In genomic region chr4:49596846-49597182, GRCm38 (mm10) we compare ENCODE assay signal across 8 mouse cellular contexts. TPM values are rescaled to one million over a fixed set of nuclear protein-coding genes. Genes with fewer than 3 reads are reported as not detected.
DNase-seq lines count a peak whose midpoint lies in the region; ATAC-seq and TF ChIP-seq lines count a peak whose summit lies in the region.

No protein-coding gene starts in this region.

- peak overlapping the region; percentile 73 for H3K9ac ChIP-seq in kidney, embryonic 14.5 days (ENCODE audit: low read depth, low read length)
- H3K9ac ChIP-seq in MEL (ENCODE audit: control insufficient read depth, low read depth, low read length, poor library complexity, severe bottlenecking), result peak overlapping the region; percentile 58
- H3K9ac ChIP-seq in embryonic facial prominence, embryonic 13.5 days, result peak overlapping the region; percentile 85
- peak overlapping the region; percentile 84 for H3K9ac ChIP-seq in intestine, postnatal 0 days (ENCODE audit: low read depth, low read length)
- H3K9ac ChIP-seq in neural tube, embryonic 14.5 days (replicated peaks; ENCODE audit: low read depth, low read length), result peak overlapping the region; percentile 90

- H3K27ac ChIP-seq in kidney, embryonic 14.5 days (ENCODE audit: low read depth, low read length), result no peak overlapping the region
- H3K27ac ChIP-seq in MEL (ENCODE audit: control insufficient read depth, low read depth, low read length), result no peak overlapping the region
- peak overlapping the region; percentile 90; the same call in 1 of the 2 replicates for H3K27ac ChIP-seq in embryonic facial prominence, embryonic 13.5 days
- peak overlapping the region; percentile 90 for H3K27ac ChIP-seq in intestine, postnatal 0 days (ENCODE audit: low read depth, low read length)
- peak overlapping the region; percentile 95 for H3K27ac ChIP-seq in neural tube, embryonic 14.5 days (ENCODE audit: low read depth, low read length)

- H3K9me3 ChIP-seq in kidney, embryonic 14.5 days (ENCODE audit: control insufficient read depth, low read length), result no peaks in the 10 kb centered on the region
- no peaks in the 10 kb centered on the region for H3K9me3 ChIP-seq in MEL (replicated peaks; ENCODE audit: insufficient read depth, low read length)
- no peaks in the 10 kb centered on the region for H3K9me3 ChIP-seq in embryonic facial prominence, embryonic 13.5 days
- no peaks in the 10 kb centered on the region for H3K9me3 ChIP-seq in intestine, postnatal 0 days (ENCODE audit: control insufficient read depth)
- no peaks in the 10 kb centered on the region for H3K9me3 ChIP-seq in neural tube, embryonic 14.5 days (ENCODE audit: control insufficient read depth, low read length)

- no peaks in the 10 kb centered on the region for H3K79me2 ChIP-seq in MEL (ENCODE audit: control insufficient read depth, insufficient read depth, low read length, poor library complexity)

- TF ChIP-seq CTCF in MEL (IDR thresholded peaks at IDR 0.05 in 2 of 3, conservative IDR thresholded peaks at IDR 0.05 in 1 of 3; ENCODE audit: control insufficient read depth in 1 of 3, insufficient read depth in 1 of 3, low read depth in 2 of 3, low read length in 3 of 3, poor library complexity in 1 of 3, severe bottlenecking in 1 of 3), result no peak
- TF ChIP-seq CTCF in intestine, postnatal 0 days (IDR thresholded peaks at IDR 0.05; ENCODE audit: low read depth), result no peak

- 1% methylated on average over 20 of the region's 20 CpGs for WGBS in kidney, embryonic 14.5 days
- 1% methylated on average over 20 of the region's 20 CpGs for whole genome bisulfite sequencing in embryonic facial prominence, embryonic 13.5 days
- WGBS in intestine, postnatal 0 days, result 1% methylated on average over 20 of the region's 20 CpGs
- WGBS in neural tube, embryonic 14.5 days, result under 1% methylated on average over 20 of the region's 20 CpGs

- H3K27me3 ChIP-seq in kidney, embryonic 14.5 days (ENCODE audit: control insufficient read depth, insufficient read depth, low read length), result no peaks in the 10 kb centered on the region
- H3K27me3 ChIP-seq in MEL (ENCODE audit: control insufficient read depth in 1 of 2, insufficient read depth in 2 of 2, low read length in 2 of 2), result peaks cover 0 to 3% of the 10 kb centered on the region in 2 experiments; a peak in 2 of 4 replicates
- no peaks in the 10 kb centered on the region; the same call in 1 of the 2 replicates for H3K27me3 ChIP-seq in embryonic facial prominence, embryonic 13.5 days
- H3K27me3 ChIP-seq in intestine, postnatal 0 days (replicated peaks; ENCODE audit: control insufficient read depth, insufficient read depth, low read length), result no peaks in the 10 kb centered on the region
- no peaks in the 10 kb centered on the region; the same call in 1 of the 2 replicates for H3K27me3 ChIP-seq in neural tube, embryonic 14.5 days (ENCODE audit: control insufficient read depth, insufficient read depth, low read length)

- peak overlapping the region; percentile 79 for H3K4me3 ChIP-seq in kidney, embryonic 14.5 days (ENCODE audit: low read length)
- H3K4me3 ChIP-seq in MEL (ENCODE audit: control insufficient read depth in 1 of 2, insufficient read depth in 1 of 2, low read depth in 2 of 2, low read length in 2 of 2), result peak overlapping the region; percentile 53 to 79
- H3K4me3 ChIP-seq in embryonic facial prominence, embryonic 13.5 days, result peak overlapping the region; percentile 87
- H3K4me3 ChIP-seq in intestine, postnatal 0 days (ENCODE audit: low read depth, low read length), result peak overlapping the region; percentile 81
- peak overlapping the region; percentile 74 for H3K4me3 ChIP-seq in neural tube, embryonic 14.5 days (ENCODE audit: low read depth, low read length)

- no peak for TF ChIP-seq EP300 in MEL (IDR thresholded peaks at IDR 0.05; ENCODE audit: low read depth in 1 of 2, low read length in 2 of 2)

- H3K4me2 ChIP-seq in kidney, embryonic 14.5 days (replicated peaks; ENCODE audit: low read depth, low read length), result peak overlapping the region; percentile 68
- peak overlapping the region; percentile 89 for H3K4me2 ChIP-seq in embryonic facial prominence, embryonic 13.5 days
- peak overlapping the region; percentile 96 for H3K4me2 ChIP-seq in intestine, postnatal 0 days (replicated peaks; ENCODE audit: low read depth)
- peak overlapping the region; percentile 72 for H3K4me2 ChIP-seq in neural tube, embryonic 14.5 days (ENCODE audit: low read depth, low read length)

- no peak for TF ChIP-seq RAD21 in MEL (IDR thresholded peaks at IDR 0.05; ENCODE audit: low read depth, low read length)

- no peak for ATAC-seq in kidney, embryonic 14.5 days (ENCODE audit: low FRiP score, low TSS enrichment)
- no peak for ATAC-seq in embryonic facial prominence, embryonic 13.5 days (ENCODE audit: insufficient number of reproducible peaks, insufficient read depth, low FRiP score, low TSS enrichment, low read depth)
- ATAC-seq in intestine, postnatal 0 days, result peak; percentile 71
- ATAC-seq in neural tube, embryonic 14.5 days (ENCODE audit: low read depth), result no peak; the same call in 1 of the 2 replicates

- H3K36me3 ChIP-seq in kidney, embryonic 14.5 days (ENCODE audit: control insufficient read depth, insufficient read depth, low read length), result no peaks in the 10 kb centered on the region
- peaks cover 0 to 4% of the 10 kb centered on the region in 2 experiments; a peak in 2 of 4 replicates for H3K36me3 ChIP-seq in MEL (ENCODE audit: control insufficient read depth in 1 of 2, insufficient read depth in 2 of 2, low read length in 2 of 2)
- no peaks in the 10 kb centered on the region for H3K36me3 ChIP-seq in embryonic facial prominence, embryonic 13.5 days
- H3K36me3 ChIP-seq in intestine, postnatal 0 days (ENCODE audit: control insufficient read depth, insufficient read depth), result no peaks in the 10 kb centered on the region
- no peaks in the 10 kb centered on the region for H3K36me3 ChIP-seq in neural tube, embryonic 14.5 days (ENCODE audit: control insufficient read depth, insufficient read depth, low read length)

- no peak for DNase-seq in kidney, postnatal 14 days
- DNase-seq in MEL (ENCODE audit: low read depth, low spot score), result no peak
- DNase-seq in layer of hippocampus, adult 11-12 months (ENCODE audit: low spot score), result no peak
- DNase-seq in layer of hippocampus, postnatal 14 days (ENCODE audit: low spot score in 2 of 2), result no peak

- H3K4me1 ChIP-seq in kidney, embryonic 14.5 days (ENCODE audit: control insufficient read depth, insufficient read depth, low read length), result no peaks in the 10 kb centered on the region
- H3K4me1 ChIP-seq in MEL (ENCODE audit: control insufficient read depth in 1 of 2, insufficient read depth in 2 of 2, low read length in 2 of 2), result 0 out of 4 replicates have a peak, but pooled peaks cover 0 to 7% of the 10 kb centered on the region in 2 experiments
- H3K4me1 ChIP-seq in embryonic facial prominence, embryonic 13.5 days, result peaks cover 12% of the 10 kb centered on the region
- H3K4me1 ChIP-seq in intestine, postnatal 0 days (replicated peaks; ENCODE audit: control insufficient read depth, insufficient read depth, low read length), result no peaks in the 10 kb centered on the region
- peaks cover 3% of the 10 kb centered on the region; the same call in 1 of the 2 replicates for H3K4me1 ChIP-seq in neural tube, embryonic 14.5 days (ENCODE audit: control insufficient read depth, insufficient read depth, low read length)

- no peak for TF ChIP-seq POLR2A in MEL (IDR thresholded peaks at IDR 0.05; ENCODE audit: control insufficient read depth in 1 of 2, insufficient read depth in 1 of 2, low read depth in 1 of 2, low read length in 2 of 2, poor library complexity in 1 of 2)

TF ChIP-seq in MEL, 35 proteins besides CTCF, POLR2A, EP300 and RAD21:
- no peak for TF ChIP-seq MEF2A (IDR thresholded peaks at IDR 0.05; ENCODE audit: extremely low read depth, insufficient replicate concordance, low read depth, low read length, poor library complexity, severe bottlenecking)
- no peak for TF ChIP-seq USF1 (IDR thresholded peaks at IDR 0.05; ENCODE audit: low read depth, low read length)
- no peak for TF ChIP-seq USF2 (IDR thresholded peaks at IDR 0.05; ENCODE audit: borderline replicate concordance in 1 of 2, insufficient read depth in 1 of 2, low read depth in 1 of 2, low read length in 2 of 2)
- TF ChIP-seq SMC3 (IDR thresholded peaks at IDR 0.05; ENCODE audit: low read depth, low read length), result no peak

RNA-seq across cellular contexts. Expression of gene Tmem246, which starts 0.9 kb away (rescaled TPM):
- polyA plus RNA-seq in kidney, embryonic 14.5 days (2014; fragmentation: Nextera tagmentation; extraction: Ambion mirVana), result 11.2 and 16.3 TPM in 2 replicates
- 2.6 and 2.9 TPM in 2 replicates for total RNA-seq in MEL (2012; rRNA removed)
- 10 to 100 TPM in 1 of 2 experiments, not detected in 1; 11.1 TPM for polyA plus RNA-seq in MEL (2012; ENCODE audit: insufficient read depth in 1 of 2, insufficient read length in 2 of 2, low read depth in 1 of 2, low replicate concordance in 2 of 2, missing spikeins in 1 of 2)
- polyA plus RNA-seq in embryonic facial prominence, embryonic 13.5 days (2015; fragmentation: Nextera tagmentation; extraction: Ambion mirVana), result 32.0 and 32.8 TPM in 2 replicates
- 22.6 and 23.6 TPM in 2 replicates for polyA plus RNA-seq in intestine, postnatal 0 days (2015; fragmentation: Nextera tagmentation; extraction: Ambion mirVana)
- polyA plus RNA-seq in neural tube, embryonic 14.5 days (2014; fragmentation: Nextera tagmentation; extraction: Ambion mirVana), result 111 and 138 TPM in 2 replicates
- 10 to 100 TPM; 65.7 to 73.9 TPM for total RNA-seq in layer of hippocampus, postnatal 14 days (2021)

RNA-seq across cellular contexts. Expression of gene Rnf20, which starts 35.0 kb away (rescaled TPM):
- polyA plus RNA-seq in kidney, embryonic 14.5 days (2014; fragmentation: Nextera tagmentation; extraction: Ambion mirVana), result 39.1 and 61.1 TPM in 2 replicates
- 37.7 and 40.8 TPM in 2 replicates for total RNA-seq in MEL (2012; rRNA removed)
- polyA plus RNA-seq in MEL (2012; ENCODE audit: insufficient read depth in 1 of 2, insufficient read length in 2 of 2, low read depth in 1 of 2, low replicate concordance in 2 of 2, missing spikeins in 1 of 2), result 10 to 100 TPM; 43.1 to 58.1 TPM
- 48.0 and 49.9 TPM in 2 replicates for polyA plus RNA-seq in embryonic facial prominence, embryonic 13.5 days (2015; fragmentation: Nextera tagmentation; extraction: Ambion mirVana)
- 15.6 and 16.4 TPM in 2 replicates for polyA plus RNA-seq in intestine, postnatal 0 days (2015; fragmentation: Nextera tagmentation; extraction: Ambion mirVana)
- polyA plus RNA-seq in neural tube, embryonic 14.5 days (2014; fragmentation: Nextera tagmentation; extraction: Ambion mirVana), result 63.0 and 66.7 TPM in 2 replicates
- 10 to 100 TPM; 71.0 to 78.1 TPM for total RNA-seq in layer of hippocampus, postnatal 14 days (2021)

RNA-seq across cellular contexts. Expression of gene Aldob, which starts 47.5 kb away (rescaled TPM):
- polyA plus RNA-seq in kidney, embryonic 14.5 days (2014; fragmentation: Nextera tagmentation; extraction: Ambion mirVana), result 43.9 and 77.0 TPM in 2 replicates
- total RNA-seq in MEL (2012; rRNA removed), result not detected in 2 replicates
- polyA plus RNA-seq in MEL (2012; ENCODE audit: insufficient read depth in 1 of 2, insufficient read length in 2 of 2, low read depth in 1 of 2, low replicate concordance in 2 of 2, missing spikeins in 1 of 2), result not detected
- polyA plus RNA-seq in embryonic facial prominence, embryonic 13.5 days (2015; fragmentation: Nextera tagmentation; extraction: Ambion mirVana), result 5.4 TPM in 1 of 2 replicates, not detected in the other
- 1,579 and 1,674 TPM in 2 replicates for polyA plus RNA-seq in intestine, postnatal 0 days (2015; fragmentation: Nextera tagmentation; extraction: Ambion mirVana)
- 0.45 and 0.91 TPM in 2 replicates for polyA plus RNA-seq in neural tube, embryonic 14.5 days (2014; fragmentation: Nextera tagmentation; extraction: Ambion mirVana)
- 1 to 10 TPM; 1.1 to 1.5 TPM for total RNA-seq in layer of hippocampus, postnatal 14 days (2021)

Comparison
In these comparisons a context has a peak if more than half of its experiments do, and no peak if none do; other contexts are left out.
1. H3K27ac ChIP-seq: peak in embryonic facial prominence, embryonic 13.5 days (single experiment), intestine, postnatal 0 days (single experiment) and neural tube, embryonic 14.5 days (single experiment); none in kidney, embryonic 14.5 days (single experiment) and MEL (single experiment).
2. Peak in every context shown above with its lines, with median percentiles within 50 percentile points of each other: H3K4me2 ChIP-seq, H3K4me3 ChIP-seq and H3K9ac ChIP-seq.